Mouse (Mus musculus) kidney, embryonic 15.5 days (tissue): ENCODE measurements at regions not wholly inside any gene's neighbourhood (a gene's known extent, or its start where the extent isn't known, plus 50 kb on each side); places are given as distances from the start of the nearest gene placed in this dataset.

Experiments used
- ATAC-seq: fragments of 200-750 bp; cut with Nextera tagmentation; replicated peaks from 2 replicates; pipeline ENCODE4 v1.8.0; 2017; ENCODE audit warnings: moderate TSS enrichment; ENCODE audit not compliant: low FRiP score
- H3K27ac ChIP-seq: fragments of 300-500 bp; sonication (generic); 2 replicates; pipeline ENCODE4 v1.5.1; 2015; ENCODE audit warnings: mild to moderate bottlenecking, inconsistent platforms
- H3K27me3 ChIP-seq: fragments of 300-500 bp; sonication (generic); 2 replicates; pipeline ENCODE4 v1.6.1; 2015; ENCODE audit warnings: inconsistent platforms
- H3K36me3 ChIP-seq: fragments of 300-500 bp; sonication (generic); 2 replicates; pipeline ENCODE4 v1.6.1; 2015; ENCODE audit warnings: inconsistent platforms
- H3K4me1 ChIP-seq: fragments of 300-500 bp; sonication (generic); 2 replicates; pipeline ENCODE4 v1.6.1; 2015; ENCODE audit warnings: inconsistent platforms
- H3K4me2 ChIP-seq: fragments of 300-500 bp; sonication (generic); 2 replicates; pipeline ENCODE4 v1.6.1; 2015; ENCODE audit warnings: moderate library complexity, mild to moderate bottlenecking, inconsistent platforms
- H3K4me3 ChIP-seq: fragments of 300-500 bp; sonication (generic); replicated peaks from 2 replicates; pipeline ENCODE4 v1.5.1; 2015; ENCODE audit warnings: mild to moderate bottlenecking, inconsistent platforms
- H3K9ac ChIP-seq: fragments of 300-500 bp; sonication (generic); 2 replicates; pipeline ENCODE4 v1.6.1; 2015; ENCODE audit warnings: mild to moderate bottlenecking, inconsistent platforms
- H3K9me3 ChIP-seq: fragments of 300-500 bp; sonication (generic); replicated peaks from 2 replicates; pipeline ENCODE4 v1.6.1; 2016; ENCODE audit warnings: inconsistent platforms
- WGBS: fragments of 180-500 bp; shearing (Covaris S2); methylation state at CpG from one replicate; pipeline ENCODE4 v1.1.7; 2015; ENCODE audit warnings: mixed read lengths; 5-methylcytosine and 5-hydroxymethylcytosine counted together

DNA sequence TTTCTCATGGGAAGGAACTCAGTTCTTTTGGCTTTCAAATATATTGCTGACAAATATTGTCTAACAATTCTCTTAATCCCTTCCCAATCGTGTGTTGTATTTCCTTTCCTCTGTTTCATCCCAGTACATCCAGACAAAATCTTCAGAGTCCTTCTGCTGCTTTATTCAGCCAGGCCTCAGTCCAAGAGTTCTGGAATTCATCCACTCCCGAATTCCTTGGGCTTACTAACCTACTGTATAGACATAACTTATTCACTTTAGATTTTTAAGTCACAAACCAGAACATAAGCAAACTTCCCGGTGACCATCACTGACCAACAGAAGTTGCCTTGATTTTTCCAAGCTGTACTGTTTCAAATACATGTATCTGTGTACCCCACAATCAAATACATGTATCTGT, 90.9 kb upstream of the Kitl start:
- no peaks in the 10 kb centered on the region for H3K36me3 ChIP-seq
- H3K4me2 ChIP-seq = no peak overlapping the region
- no peaks in the 10 kb centered on the region for H3K9me3 ChIP-seq
- H3K9ac ChIP-seq = no peak overlapping the region
- H3K27ac ChIP-seq = no peak overlapping the region
- ATAC-seq = no peak
- H3K4me1 ChIP-seq = peaks cover 9% of the 10 kb centered on the region; the same call in 1 of the 2 replicates
- WGBS = 73% methylated on average over 3 of the region's 3 CpGs
- no peaks in the 10 kb centered on the region for H3K27me3 ChIP-seq
- H3K4me3 ChIP-seq = no peak overlapping the region

DNA sequence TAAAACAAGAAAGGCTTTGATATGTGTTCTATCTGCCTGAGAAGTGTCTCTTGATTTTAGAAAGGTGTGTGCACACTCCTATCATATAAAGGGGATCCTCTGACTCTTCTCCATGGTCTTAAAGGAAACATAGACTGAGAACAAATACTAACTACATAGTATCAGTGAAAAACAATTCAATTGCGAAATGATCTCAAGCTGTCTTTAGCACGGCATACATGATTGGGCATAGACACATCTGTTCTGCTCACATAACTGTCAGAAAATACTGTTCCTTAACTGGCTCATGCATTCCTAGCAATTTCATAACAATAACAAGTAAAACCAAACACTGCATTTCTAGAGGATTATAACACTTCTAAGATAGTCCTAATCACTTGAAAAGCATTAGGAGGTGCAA, 95.5 kb upstream of the Kitl start:
- Histone ChIP-seq H3K9ac (no peak overlapping the region), H3K4me1 (no peaks in the 10 kb centered on the region), H3K27ac (no peak overlapping the region), H3K4me3 (no peak overlapping the region), H3K36me3 (no peaks in the 10 kb centered on the region), H3K9me3 (no peaks in the 10 kb centered on the region), H3K27me3 (no peaks in the 10 kb centered on the region), H3K4me2 (no peak overlapping the region)
- WGBS = 81% methylated on average over 2 of the region's 2 CpGs
- no peak for ATAC-seq

DNA sequence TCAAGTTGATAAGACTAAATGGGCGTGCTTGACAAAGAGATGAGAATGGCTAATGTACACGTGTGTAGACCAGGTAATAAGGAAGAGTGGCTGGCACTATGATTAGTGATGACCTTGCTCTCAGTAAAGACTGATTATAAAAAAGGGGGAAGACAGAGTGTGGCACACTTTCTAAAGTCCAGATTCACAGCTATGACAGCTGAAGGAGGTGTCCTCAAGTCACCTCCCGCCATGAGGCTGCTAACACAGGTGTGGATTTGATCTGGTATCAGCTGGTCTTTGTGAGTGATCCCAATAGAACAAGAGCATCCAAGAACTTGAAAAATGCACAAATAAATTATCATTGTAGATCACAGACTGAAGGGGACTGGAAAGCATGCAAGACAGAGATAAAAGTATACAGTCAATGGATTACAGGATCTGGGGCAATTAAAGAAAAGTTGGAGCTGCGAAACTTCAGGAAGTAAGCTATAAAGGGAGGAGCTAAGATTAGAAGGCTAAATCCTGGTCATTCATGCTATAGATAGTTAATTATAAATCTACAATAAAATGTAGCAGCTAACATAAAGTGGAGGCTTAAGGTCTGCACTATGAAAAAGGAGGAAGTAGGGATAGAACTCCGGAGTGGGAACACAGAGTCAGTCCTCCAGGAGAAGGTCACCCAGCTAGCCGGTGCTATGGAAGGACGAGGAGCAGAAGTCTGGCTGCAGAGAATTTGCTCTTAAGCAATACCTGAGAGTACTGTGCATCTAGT, 96.7 kb upstream of the Kitl start:
- Histone ChIP-seq H3K9ac (no peak overlapping the region), H3K4me1 (no peaks in the 10 kb centered on the region), H3K27ac (no peak overlapping the region), H3K4me2 (no peak overlapping the region), H3K4me3 (no peak overlapping the region), H3K27me3 (no peaks in the 10 kb centered on the region), H3K9me3 (no peaks in the 10 kb centered on the region), H3K36me3 (no peaks in the 10 kb centered on the region)
- ATAC-seq = no peak
- WGBS = 87% methylated on average over 7 of the region's 7 CpGs

DNA sequence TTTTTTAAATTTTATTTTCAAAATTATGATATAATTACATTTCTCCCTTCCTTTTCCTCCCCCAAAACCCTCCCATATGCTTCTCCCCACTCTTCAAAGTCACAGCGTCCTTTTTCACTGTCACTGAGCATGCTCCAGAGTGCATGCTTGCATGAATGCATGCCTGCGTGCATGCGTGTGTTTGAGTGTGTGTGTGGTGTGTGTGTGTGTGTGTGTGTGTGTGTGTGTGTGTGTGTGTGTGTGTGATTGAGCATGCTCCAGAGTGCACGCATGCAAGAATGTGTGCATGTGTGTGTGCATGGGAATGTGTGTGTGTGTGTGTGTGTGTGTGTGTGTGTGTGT, 101.6 kb upstream of the Kitl start:
- no peaks in the 10 kb centered on the region for H3K36me3 ChIP-seq
- H3K9ac ChIP-seq = no peak overlapping the region
- H3K4me2 ChIP-seq = peak overlapping the region; percentile 64
- ATAC-seq = peak; percentile 44; the same call in 1 of the 2 replicates
- H3K4me3 ChIP-seq = peak overlapping the region; percentile 43
- H3K9me3 ChIP-seq = no peaks in the 10 kb centered on the region
- 53% methylated on average over 4 of the region's 4 CpGs for WGBS
- no peak overlapping the region for H3K27ac ChIP-seq
- no peaks in the 10 kb centered on the region for H3K27me3 ChIP-seq
- H3K4me1 ChIP-seq = 0 out of 2 replicates have a peak, but pooled peaks cover 3% of the 10 kb centered on the region

DNA sequence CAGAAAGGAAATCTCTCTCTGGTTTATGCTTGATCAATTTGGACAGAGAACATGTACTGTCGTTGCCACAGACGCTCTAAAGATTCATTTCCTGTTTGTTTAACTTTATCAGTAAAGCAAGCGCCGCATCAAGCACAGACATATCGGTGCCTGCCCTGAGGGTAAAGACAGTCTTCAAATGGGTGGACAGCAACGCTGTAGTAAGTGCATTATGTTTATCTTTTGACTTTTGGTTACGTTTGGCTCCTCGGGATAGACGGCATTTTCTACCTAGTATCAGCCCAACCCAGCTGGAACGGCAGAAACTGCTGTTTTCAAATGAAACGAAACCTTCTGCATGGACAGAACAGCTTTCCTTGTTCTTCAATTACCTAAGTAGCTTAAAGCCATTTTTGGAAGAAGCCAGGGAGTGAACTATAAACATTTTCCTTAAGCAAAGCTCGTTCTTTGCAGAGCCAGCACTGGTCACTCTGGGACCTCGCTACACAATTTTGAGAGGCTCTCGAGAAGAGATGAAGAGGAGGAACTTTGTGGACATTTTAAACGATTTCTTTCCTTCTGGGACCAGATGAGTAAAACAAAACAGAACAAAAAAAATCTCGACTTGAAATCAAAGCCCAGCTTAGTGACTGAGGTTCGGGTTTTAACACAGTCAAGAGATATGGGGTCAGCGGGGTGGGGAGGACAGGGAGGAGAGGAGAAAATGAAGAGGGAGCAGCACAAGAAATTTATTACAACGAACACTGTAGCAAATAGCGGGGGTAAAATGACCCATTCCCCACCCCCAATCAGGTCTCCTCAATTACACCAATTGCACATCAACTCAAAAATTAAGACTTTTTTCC, 102.2 kb upstream of the Kitl start:
- Histone ChIP-seq H3K36me3 (no peaks in the 10 kb centered on the region), H3K27me3 (no peaks in the 10 kb centered on the region), H3K9ac (peak overlapping the region; percentile 9; the same call in 1 of the 2 replicates), H3K4me2 (peak overlapping the region; percentile 64), H3K4me1 (0 out of 2 replicates have a peak, but pooled peaks cover 3% of the 10 kb centered on the region), H3K27ac (peak overlapping the region; percentile 19; the same call in 1 of the 2 replicates), H3K9me3 (no peaks in the 10 kb centered on the region), H3K4me3 (peak overlapping the region; percentile 43)
- WGBS = 9% methylated on average over 20 of the region's 20 CpGs
- ATAC-seq = peak; percentile 69

DNA sequence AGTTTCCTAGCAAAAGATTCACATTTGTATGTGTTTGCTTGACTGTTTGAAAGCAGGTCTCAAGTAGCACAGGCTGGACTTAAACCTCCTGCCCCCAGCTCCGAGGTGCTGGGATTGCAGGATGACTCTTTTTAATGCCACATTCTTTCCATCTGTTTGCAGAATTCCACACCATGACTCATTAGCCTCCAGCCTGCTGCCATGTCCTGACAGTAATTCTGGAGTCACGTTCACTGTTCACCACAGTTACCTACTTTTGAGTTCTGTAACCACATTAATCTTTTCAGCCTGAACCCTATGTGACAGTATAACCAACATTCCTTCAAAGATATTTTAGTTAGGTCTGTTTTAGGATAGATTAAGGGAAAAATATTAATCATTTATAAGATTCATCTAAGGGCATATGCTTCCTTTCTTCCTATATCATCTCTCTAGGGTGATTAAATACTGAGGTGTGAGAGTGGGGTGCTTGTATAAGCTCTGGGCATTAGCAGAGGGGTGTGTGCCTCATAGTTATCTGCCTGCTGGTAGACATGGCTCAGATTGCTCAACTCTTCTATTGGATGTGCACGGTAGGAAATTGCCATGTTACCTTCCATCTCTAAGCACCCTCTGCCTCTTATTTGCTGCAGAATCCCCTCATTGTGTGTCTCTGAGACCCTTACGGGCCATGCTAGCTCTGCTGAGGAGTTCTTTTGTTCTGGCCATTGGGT, 105.3 kb upstream of the Kitl start:
- Histone ChIP-seq H3K4me3 (no peak overlapping the region), H3K4me2 (no peak overlapping the region), H3K36me3 (no peaks in the 10 kb centered on the region), H3K4me1 (0 out of 2 replicates have a peak, but pooled peaks cover 3% of the 10 kb centered on the region), H3K27me3 (no peaks in the 10 kb centered on the region), H3K9me3 (no peaks in the 10 kb centered on the region), H3K27ac (no peak overlapping the region), H3K9ac (no peak overlapping the region)
- ATAC-seq = no peak
- 71% methylated on average over 4 of the region's 4 CpGs for WGBS

DNA sequence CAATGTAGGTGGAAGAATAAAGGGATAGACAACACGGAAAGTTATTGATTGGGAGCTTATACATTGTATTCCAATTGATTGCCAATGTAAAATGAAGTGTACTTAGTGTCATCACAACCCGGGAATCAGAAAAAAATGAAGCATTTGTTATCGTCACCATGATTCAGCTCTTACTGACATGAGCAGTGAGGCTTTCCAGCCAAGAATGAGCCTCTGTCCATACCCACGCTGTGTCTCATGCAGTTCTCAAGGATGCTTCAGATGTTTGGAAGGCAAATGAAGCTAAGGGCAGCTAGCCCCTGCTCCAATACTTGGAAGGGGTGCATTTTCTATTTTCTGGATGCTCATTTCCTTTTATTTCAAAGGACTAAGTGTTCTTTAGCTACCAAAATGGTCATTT, 107.4 kb upstream of the Kitl start:
- Histone ChIP-seq H3K4me1 (0 out of 2 replicates have a peak, but pooled peaks cover 3% of the 10 kb centered on the region), H3K36me3 (no peaks in the 10 kb centered on the region), H3K4me3 (no peak overlapping the region), H3K27ac (no peak overlapping the region), H3K9ac (no peak overlapping the region), H3K9me3 (no peaks in the 10 kb centered on the region), H3K27me3 (no peaks in the 10 kb centered on the region), H3K4me2 (no peak overlapping the region)
- WGBS = 80% methylated on average over 4 of the region's 4 CpGs
- ATAC-seq = no peak

DNA sequence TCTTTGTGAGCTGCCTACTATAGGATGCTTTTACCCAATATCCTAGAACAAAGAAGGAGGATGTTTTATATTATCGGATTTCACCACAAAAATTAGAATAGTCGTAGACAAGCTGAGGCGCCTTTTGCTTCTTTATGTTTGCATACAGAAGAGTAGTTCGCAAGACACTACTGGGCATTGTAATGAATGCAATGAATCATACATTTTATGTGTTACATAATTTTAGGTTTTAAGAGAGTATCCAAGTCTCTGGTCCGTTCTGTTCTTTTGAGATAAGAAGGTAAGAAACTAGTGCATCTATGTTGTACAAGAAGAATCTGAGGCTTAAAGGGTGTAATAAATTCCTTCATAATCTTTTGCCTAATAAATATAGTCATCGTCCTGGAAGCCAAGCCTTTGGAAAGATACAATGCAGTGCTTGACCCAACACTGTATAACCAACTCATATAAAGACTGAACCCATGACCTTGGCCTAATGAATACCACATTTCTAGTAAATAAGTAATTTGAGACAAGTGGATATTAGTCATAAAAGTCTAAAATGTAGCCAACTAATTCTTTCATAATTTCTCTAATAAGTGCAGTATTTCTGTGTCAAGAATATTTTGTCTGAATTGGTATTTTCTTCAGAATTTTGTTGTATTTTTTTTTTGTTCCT, 108.5 kb upstream of the Kitl start:
- no peak overlapping the region for H3K4me3 ChIP-seq

DNA sequence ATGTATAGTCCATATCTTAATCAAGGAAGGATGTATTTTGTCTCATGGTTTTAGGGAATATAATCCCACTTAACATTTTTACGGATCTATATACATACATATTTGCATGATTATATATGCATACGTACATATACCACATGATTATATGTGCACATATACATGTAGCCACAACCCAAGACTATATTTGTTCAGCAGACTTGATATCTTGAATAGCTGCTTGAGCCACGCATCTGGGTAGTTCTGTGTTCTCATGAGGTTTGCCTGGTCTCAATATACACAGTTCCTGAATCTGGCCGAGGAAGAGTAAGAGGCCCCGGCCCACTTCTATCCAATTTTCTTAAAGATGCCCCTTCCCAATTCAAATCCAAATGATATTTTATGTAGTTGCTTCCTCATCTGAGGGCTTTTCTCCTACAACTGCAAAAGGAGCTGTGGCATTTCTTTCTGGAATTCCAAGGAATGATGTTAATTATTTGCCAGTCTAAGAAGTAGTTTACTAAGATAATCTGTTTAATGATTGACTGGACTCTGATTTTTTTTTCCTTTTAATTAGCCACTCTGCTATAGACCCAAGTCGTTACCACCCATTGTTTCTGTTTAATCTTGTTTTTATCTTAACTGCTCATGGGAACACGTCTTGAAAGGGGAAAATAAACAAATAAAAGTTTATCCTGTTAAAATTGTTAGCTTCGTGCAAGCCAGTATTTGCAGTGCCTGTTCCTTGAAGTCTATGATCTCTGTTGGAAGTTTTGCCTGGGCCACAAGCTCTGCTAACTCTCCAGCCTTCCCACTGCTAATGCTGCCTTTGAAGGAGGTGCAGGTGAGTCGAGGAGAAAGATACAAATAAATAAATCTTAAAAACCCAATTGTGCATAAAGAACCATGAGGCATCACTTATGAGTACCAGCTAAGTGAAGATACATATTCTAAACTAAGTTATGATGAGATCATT, 112.9 kb upstream of the Kitl start:
- H3K27ac ChIP-seq = peak overlapping the region; percentile 62
- no peaks in the 10 kb centered on the region for H3K36me3 ChIP-seq
- no peak overlapping the region for H3K4me3 ChIP-seq
- 67% methylated on average over 9 of the region's 9 CpGs for WGBS
- H3K4me1 ChIP-seq = no peaks in the 10 kb centered on the region
- peak; percentile 85 for ATAC-seq
- no peak overlapping the region for H3K9ac ChIP-seq
- H3K9me3 ChIP-seq = no peaks in the 10 kb centered on the region
- H3K4me2 ChIP-seq = no peak overlapping the region
- no peaks in the 10 kb centered on the region for H3K27me3 ChIP-seq

More for the DNA sequence above, 108.5 kb upstream of the Kitl start:
- Histone ChIP-seq H3K9ac (no peak overlapping the region), H3K4me1 (no peaks in the 10 kb centered on the region), H3K4me2 (no peak overlapping the region), H3K27ac (no peak overlapping the region), H3K9me3 (no peaks in the 10 kb centered on the region), H3K36me3 (no peaks in the 10 kb centered on the region), H3K27me3 (no peaks in the 10 kb centered on the region)
- no peak for ATAC-seq
- 67% methylated on average over 6 of the region's 6 CpGs for whole genome bisulfite sequencing

DNA sequence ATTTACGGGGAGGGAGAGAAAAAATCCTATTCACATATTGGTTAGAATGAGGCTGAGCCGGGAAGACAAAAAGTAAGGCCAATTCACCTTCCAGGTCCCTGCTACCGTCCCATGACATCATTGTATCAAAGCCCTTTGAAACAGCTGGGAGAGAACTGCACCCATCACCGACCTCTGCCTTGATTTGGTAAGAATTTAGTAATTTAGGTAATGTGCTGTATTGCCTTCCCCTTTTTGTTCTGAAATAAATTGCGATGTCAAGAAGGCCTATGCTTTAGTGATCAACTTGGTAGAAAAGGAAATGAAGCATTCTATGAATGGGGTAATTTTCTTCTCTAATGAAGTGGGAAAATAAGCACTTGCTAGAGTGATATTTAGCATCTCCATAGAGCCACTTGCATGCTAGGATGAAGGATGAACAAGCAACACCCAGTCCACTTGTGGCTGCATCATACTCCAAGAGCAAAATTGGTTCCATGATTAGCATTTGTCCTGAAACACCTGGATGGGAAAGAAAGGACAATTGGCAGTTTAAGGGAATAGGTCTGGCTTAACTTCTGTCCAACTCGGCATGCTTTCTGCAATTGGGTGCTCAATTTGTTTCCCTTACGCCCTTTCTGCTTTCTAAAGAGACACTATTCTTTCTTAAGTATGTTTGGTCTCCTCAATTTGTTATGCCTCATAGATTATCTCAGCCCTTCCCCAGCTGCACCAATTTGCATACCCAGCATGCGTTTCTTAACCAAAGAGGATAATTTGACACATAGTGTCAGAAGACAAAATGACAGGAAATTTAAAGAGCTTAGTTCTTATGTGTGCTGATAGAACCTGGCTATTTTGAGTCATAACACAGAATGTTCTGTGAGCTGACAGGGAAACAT, 114.2 kb upstream of the Kitl start:
- no peak for ATAC-seq
- H3K36me3 ChIP-seq = no peaks in the 10 kb centered on the region
- no peak overlapping the region for H3K9ac ChIP-seq
- 78% methylated on average over 8 of the region's 8 CpGs for WGBS
- no peaks in the 10 kb centered on the region for H3K9me3 ChIP-seq
- no peaks in the 10 kb centered on the region for H3K4me1 ChIP-seq
- H3K27me3 ChIP-seq = no peaks in the 10 kb centered on the region
- H3K4me2 ChIP-seq = no peak overlapping the region
- H3K27ac ChIP-seq = peak overlapping the region; percentile 15; the same call in 1 of the 2 replicates
- no peak overlapping the region for H3K4me3 ChIP-seq
